Mouse (Mus musculus) adrenal gland, postnatal 25 days (tissue): ENCODE measurements around the gene Thbs3. TPM values are rescaled to one million over a fixed set of nuclear protein-coding genes. Genes with fewer than 3 reads are reported as not detected.

Experiments
- DNase-seq: peaks from one replicate; pipeline ENCODE4 v3.0.0; 2021; ENCODE audit warnings: mixed read lengths
- long read RNA-seq: library from polyadenylated mRNA; stranded (forward); transcript quantifications from one replicate; pipeline ENCODE4 v2.0.0, GENCODE M21; 2021
- total RNA-seq: library from RNA; stranded (reverse); gene quantifications from 2 replicates; pipeline ENCODE4 v1.2.3, GENCODE M21; 2021

Thbs3 gene
- 6.1 and 8.7 TPM in 2 replicates for total RNA-seq
- long read RNA-seq, partial matches to known transcripts: 1 of 2 reads
- long read RNA-seq, other reads (novel, unspliced or antisense): 0 of 2 reads

GRCm38 (mm10) chr3:89214681-89215411, at the start of gene Thbs3:
Gene Thbs3, plus strand, starts transcription at chr3:89215180.
- peak; percentile 2 for DNase-seq

DNA sequence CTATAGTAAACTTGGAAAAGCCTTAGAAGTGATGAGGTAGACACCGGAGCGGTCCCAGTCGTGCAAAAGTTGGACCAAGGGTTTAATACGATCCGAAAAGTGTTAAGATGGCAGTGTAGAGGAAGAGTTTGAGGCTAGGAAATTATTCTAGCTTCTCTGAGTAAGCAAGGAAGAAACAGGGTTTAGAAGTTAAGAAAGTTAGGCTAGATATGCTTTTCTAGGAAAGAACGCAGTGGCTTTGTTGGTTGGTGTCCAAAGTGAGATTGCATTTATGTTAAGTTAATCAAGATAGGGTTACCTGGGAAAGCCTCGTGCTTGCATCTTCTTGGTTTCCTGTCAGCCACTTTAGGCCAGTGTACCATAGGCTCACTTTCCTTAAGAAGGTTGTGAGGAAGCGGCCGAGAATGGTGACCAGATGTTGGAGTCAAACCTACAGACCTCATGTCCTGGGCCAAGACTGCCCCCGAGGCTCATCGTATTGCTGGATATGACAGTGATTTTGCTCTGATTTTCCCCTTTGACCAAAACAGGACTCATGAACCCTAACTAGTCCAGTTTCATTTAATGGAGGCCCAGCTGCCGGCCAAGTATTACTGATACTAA, 49.6 kb upstream of the Thbs3 start:
- DNase-seq: no peak

- DNase-seq: no peak
Measured at GRCm38 (mm10) chr3:89166945-89167344, 48.0 kb upstream of the Thbs3 start.

- no peak for DNase-seq
Measured at GRCm38 (mm10) chr3:89174844-89175243, 40.1 kb upstream of the Thbs3 start.

DNA sequence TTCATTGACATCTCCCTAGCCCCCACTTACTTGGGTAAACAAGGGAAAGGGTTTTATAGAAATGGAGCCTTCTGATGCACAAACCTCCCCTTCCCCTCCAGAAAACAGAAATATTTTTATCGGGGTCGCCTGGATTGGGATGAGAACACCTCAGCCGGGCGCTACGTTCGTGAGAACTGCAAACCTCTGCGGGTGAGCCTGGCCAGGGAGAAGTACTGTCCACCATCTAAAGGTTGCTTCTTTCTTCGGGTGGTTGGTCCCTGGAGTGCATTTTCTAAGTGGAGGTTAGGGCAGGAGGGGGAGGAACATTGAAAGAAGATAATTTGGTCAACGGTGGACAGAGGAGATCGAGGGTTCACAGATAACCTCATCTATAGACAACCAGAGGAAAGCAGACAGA, 39.4 kb upstream of the Thbs3 start:
- no peak for DNase-seq

DNA sequence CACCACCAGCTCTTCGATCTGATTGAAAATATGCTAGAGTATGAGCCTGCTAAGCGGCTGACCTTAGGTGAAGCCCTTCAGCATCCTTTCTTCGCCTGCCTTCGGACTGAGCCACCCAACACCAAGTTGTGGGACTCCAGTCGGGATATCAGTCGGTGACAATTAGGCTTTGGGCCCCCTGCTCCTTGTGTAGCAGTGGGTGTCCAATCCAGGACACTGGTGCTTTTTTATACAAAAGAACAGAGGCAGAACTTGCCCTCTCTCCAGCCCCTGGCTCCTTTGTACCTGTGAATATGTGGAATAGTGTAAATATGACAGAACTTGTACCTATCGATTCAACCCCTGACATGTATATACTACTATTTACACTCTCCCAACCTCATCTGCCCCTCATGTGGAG, 38.6 kb upstream of the Thbs3 start:
- no peak for DNase-seq

- DNase-seq: peak; percentile 83
Measured at GRCm38 (mm10) chr3:89177242-89178106, 37.5 kb upstream of the Thbs3 start, which contains the start of gene Scamp3. Gene Scamp3, plus strand, starts transcription at chr3:89177473.

- DNase-seq: no peak
Measured at GRCm38 (mm10) chr3:89178107-89178385, 36.9 kb upstream of the Thbs3 start.

DNA sequence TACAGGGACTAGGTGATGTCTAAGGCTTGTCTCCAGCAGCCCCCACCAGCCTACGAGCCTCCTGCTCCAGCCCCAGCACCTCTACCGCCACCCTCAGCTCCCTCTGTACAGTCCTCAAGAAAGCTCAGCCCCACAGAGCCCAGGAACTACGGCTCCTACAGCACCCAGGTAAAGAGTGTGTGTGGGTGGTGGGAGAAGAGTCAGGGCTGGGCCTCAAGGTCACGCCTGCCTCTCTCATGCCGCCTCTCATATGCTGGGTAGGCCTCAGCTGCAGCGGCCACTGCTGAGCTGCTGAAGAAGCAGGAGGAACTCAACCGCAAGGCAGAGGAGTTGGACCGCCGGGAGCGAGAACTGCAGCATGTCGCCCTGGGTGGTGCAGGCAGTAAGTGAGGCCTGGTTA, 35.9 kb upstream of the Thbs3 start:
- no peak for DNase-seq

GRCm38 (mm10) chr3:89181749-89182500, 33.1 kb upstream of the Thbs3 start:
- no peak for DNase-seq

DNA sequence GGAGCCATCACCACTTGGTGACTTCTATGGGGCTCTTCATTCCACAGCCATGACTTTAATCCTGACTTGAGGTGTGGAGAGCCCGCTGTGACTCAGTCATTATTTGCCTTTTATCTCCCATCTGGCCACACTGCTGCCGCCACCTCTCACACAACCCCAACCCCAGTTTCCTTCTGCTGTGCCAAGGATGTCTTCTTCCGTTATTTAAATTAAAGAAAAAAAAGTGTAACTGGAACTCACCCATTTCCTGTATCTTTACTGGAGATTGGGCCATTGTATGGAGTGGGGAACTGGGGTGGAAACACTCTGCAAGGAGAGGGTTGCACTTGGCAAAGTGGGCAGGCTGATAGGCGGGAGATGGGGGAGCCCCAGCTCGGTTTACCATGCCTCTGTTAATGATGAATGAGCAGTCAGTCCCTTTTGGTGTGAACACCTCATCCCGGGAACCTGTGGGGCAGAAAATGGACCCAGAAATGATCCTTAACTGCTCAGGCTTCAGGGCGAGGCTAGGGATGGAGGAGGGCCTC, 32.4 kb upstream of the Thbs3 start:
- DNase-seq: no peak

DNA sequence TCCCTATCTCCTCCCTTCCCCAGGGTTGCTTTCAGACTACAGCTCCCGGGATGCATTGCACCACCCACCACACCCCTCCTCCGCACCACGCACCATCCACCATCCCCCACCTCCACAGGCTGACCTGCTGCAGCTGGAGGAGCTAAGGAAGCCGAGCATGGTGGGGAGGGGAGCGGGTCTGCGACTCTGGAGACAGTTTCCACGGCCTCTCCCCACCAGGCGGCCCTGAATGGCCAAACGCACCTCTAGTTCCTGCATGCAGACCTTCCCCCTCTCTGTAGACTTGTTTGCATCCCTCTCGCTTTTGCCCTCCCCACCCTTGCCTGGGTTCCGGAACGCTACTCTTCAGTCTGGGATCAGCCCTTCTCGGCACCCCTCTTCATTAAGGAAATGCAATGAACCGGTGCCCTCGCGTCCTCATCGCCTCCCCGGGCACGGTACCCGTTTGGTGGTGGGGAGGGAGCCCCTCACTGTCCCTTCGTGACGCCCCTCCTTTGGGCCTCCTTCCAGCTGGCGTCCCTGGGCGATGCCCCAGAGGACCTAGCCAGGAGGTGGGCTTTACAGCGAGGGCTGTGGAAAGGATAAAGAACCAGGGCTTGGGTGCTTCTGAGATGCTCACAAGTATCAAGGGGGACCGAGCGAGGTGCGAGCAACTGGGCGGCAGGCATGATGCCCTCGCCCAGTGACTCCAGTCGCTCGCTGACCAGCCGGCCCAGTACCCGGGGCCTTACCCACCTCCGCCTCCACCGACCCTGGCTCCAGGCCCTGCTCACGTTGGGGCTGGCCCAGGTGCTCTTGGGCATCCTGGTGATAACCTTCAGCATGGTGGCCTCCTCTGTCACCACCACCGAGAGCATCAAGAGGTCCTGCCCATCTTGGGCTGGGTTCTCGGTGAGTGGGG, 31.7 kb upstream of the Thbs3 start, which contains the start of gene Fam189b:
Gene Fam189b (plus strand): TSS at position 86 of the 901 bp plus-strand sequence.
- DNase-seq: peak; percentile 83

DNA sequence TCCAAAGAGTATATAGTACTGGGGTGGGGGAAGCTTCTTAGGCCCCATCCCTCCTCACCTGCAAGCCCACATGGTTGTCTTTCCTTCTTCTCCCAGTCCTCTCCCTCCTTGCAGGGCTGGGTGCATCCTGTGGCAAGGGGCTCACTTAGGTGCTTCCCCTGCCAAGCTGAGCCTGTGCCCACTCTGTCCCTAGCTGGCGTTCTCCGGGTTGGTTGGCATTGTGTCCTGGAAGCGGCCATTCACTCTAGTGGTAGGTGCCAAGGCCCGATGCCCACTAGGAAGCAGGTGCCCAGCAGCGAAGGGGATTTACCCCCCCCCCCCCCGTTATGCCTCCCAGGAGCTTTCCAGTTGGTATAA, 31.0 kb upstream of the Thbs3 start:
- DNase-seq: no peak

GRCm38 (mm10) chr3:89187197-89187596, 27.8 kb upstream of the Thbs3 start:
- no peak for DNase-seq

DNA sequence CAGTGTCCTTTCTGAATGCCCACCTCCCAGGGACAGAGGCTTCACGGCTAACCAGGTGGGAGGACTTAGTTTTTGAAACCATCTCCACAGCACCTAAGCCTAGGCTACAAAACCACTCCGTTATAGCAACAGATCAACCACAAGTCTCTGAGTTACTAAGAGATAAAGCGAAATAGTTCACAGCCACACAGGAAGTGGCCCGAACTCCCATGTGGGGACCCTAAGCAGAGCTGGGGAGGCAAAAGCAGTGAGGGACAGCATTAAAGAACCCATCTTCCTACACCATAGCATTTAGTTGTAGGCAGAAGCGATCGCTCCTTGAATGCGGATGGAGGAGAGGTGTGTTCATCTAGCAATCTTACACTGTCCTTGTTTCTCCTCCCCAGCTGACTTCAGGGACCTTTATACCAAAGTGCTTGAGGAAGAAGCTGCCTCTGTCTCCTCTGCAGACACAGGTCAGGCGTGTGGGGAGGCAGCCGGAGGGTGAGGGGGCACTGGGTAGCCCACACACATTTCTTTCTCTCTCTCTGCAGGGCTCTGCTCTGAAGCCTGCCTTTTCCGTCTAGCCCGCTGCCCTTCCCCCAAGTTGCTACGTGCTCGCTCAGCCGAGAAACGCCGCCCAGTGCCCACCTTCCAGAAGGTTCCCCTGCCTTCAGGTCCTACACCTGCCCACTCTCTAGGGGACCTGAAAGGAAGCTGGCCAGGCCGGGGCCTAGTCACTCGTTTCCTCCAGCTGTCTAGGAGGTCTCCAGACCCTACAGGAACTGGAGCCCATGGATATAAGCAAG, 27.1 kb upstream of the Thbs3 start:
- DNase-seq: no peak

GRCm38 (mm10) chr3:89188478-89188875, 26.5 kb upstream of the Thbs3 start:
- no peak for DNase-seq

GRCm38 (mm10) chr3:89190436-89190835, 24.5 kb upstream of the Thbs3 start:
- DNase-seq: no peak

- no peak for DNase-seq
Measured at GRCm38 (mm10) chr3:89193351-89193750, 21.6 kb upstream of the Thbs3 start.

DNA sequence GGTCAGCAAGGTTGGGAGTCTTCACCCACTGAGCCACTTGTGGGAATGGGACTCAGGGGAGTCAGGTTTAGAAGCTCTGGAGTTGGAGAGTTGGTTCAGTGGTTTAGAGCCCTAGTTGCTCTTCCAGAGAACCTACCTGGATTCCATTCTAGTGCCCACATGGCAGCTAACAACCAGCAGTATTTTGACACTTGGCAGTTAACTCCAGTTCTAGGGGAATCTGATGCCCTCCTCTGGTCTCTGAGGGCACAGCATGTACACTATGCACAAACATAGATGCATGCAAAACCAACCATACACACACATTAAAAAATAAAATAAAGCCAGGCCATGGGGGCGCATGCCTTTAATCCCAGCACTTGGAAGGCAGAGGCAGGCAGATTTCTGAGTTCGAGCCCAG, 21.1 kb upstream of the Thbs3 start:
- no peak for DNase-seq
